Mouse (Mus musculus) heart, adult 2 months (tissue): ENCODE measurements around the gene Mlh1. TPM values are rescaled to one million over a fixed set of nuclear protein-coding genes. Genes with fewer than 3 reads are reported as not detected.

Source experiments
- DNase-seq, 2 experiments: peaks; one replicate each; pipeline ENCODE4 v3.0.0; 2021
- H3K27ac ChIP-seq: fragments of 200-600 bp; 2 replicates; pipeline ENCODE4 v1.8.1; 2022
- H3K27me3 ChIP-seq: fragments of 200-500 bp; 2 replicates; pipeline ENCODE4 v1.6.1; 2012; ENCODE audit warnings: mild to moderate bottlenecking, low read length, inconsistent platforms, mixed read lengths; ENCODE audit not compliant: control insufficient read depth, insufficient read depth
- H3K36me3 ChIP-seq: fragments of 200-500 bp; 2 replicates; pipeline ENCODE4 v1.6.1; 2012; ENCODE audit warnings: low read length, inconsistent platforms; ENCODE audit not compliant: control insufficient read depth, insufficient read depth
- H3K4me1 ChIP-seq: fragments of 200-500 bp; 2 replicates; pipeline ENCODE4 v1.6.1; 2011; ENCODE audit warnings: low read length; ENCODE audit not compliant: control insufficient read depth, insufficient read depth
- H3K4me3 ChIP-seq: fragments of 200-600 bp; 2 replicates; pipeline ENCODE4 v1.8.1; 2022
- H3K79me2 ChIP-seq: fragments of 200-500 bp; replicated peaks from 2 replicates; pipeline ENCODE4 v1.6.1; 2012; ENCODE audit warnings: mild to moderate bottlenecking, inconsistent platforms, low read length, moderate library complexity, mixed read lengths; ENCODE audit not compliant: control insufficient read depth, insufficient read depth
- H3K9ac ChIP-seq: fragments of 200-500 bp; 2 replicates; pipeline ENCODE4 v1.6.1; 2012; ENCODE audit warnings: low read depth, mild to moderate bottlenecking, control low read depth, inconsistent platforms, low read length, mixed read lengths
- CTCF ChIP-seq: fragments of 200-600 bp; IDR thresholded peaks from 2 replicates; pipeline ENCODE4 v1.8.1; 2022; ENCODE audit warnings: antibody characterized with exemption, mild to moderate bottlenecking, moderate library complexity
- EP300 ChIP-seq: fragments of 200-500 bp; IDR thresholded peaks from 2 replicates; pipeline ENCODE4 v1.6.1; 2011; ENCODE audit warnings: low read depth, low read length, control low read depth; ENCODE audit not compliant: insufficient read depth
- POLR2A ChIP-seq: fragments of 200-500 bp; IDR thresholded peaks from 2 replicates; pipeline ENCODE4 v1.6.1; 2011; ENCODE audit warnings: mild to moderate bottlenecking, low read depth, low read length, control low read depth; ENCODE audit not compliant: insufficient read depth
- WGBS: fragments of 180-500 bp; shearing (Covaris S2); methylation state at CpG from one replicate; pipeline ENCODE4 v1.1.7; 2018; 5-methylcytosine and 5-hydroxymethylcytosine counted together
- intact Hi-C: fragments of 180-260 bp; cut with DNase I; formaldehyde crosslinking; loops from one replicate; pipeline ENCODE4 v1.15.1; 2025
- polyA plus RNA-seq: library from polyadenylated mRNA; depleted of rRNA; stranded (reverse); fragments of >200 nt; gene quantifications from 2 replicates; pipeline ENCODE4 v1.2.3, GENCODE M21; 2012
- total RNA-seq, 2 experiments: library from RNA; stranded (reverse); gene quantifications; 2 replicates each; pipeline ENCODE4 v1.2.3; 2021

Mlh1 gene
- total and polyA plus RNA-seq, 3 experiments = 6.1 to 12.6 (median 7.1) TPM

DNA sequence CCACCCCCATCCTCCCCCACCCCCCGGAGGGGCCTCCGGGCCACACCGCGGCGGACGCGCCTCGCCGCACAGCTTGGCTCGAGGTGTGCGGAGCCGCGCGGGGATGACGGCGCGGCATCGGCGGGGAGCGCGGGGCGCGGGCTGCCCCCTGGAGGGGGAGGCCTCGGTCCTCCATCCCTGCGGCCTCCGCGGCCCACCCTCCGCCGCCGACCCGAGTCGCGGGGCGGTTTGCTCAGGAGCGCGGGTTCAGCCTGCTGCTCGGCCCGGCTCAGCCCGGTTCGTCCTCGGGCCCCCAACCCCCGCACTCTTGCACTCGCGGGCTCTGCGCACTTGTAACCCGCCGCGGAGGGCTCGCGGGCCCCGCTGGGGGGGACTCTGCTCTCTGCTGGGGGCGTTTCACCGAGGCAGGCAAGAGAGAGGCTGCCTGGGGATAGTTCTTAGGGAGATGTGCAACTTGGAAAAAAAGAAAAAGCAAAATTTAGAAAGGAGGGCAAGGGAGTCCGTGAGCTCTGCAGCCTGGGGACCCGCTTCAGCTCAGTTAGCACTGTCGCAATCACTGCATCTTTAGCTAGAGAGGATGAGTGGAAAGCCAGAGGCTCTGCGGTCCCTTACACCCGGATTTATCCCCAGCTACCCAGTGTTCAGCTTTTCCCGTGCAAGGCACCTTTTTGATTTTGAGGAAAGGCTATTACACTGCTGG, 41.0 kb upstream of the Mlh1 start:
- WGBS = 2% methylated on average over 57 of the region's 59 CpGs
- no peak for DNase-seq
- Histone ChIP-seq H3K4me3 (peak overlapping the region; percentile 9; the same call in 1 of the 2 replicates), H3K36me3 (no peaks in the 10 kb centered on the region), H3K79me2 (no peaks in the 10 kb centered on the region), H3K27me3 (peaks cover 20% of the 10 kb centered on the region), H3K27ac (no peak overlapping the region), H3K4me1 (no peaks in the 10 kb centered on the region; the same call in 1 of the 2 replicates), H3K9ac (no peak overlapping the region)
- TF ChIP-seq EP300 (no peak), CTCF (no peak), POLR2A (no peak)
- intact Hi-C loops = no loop called here

DNA sequence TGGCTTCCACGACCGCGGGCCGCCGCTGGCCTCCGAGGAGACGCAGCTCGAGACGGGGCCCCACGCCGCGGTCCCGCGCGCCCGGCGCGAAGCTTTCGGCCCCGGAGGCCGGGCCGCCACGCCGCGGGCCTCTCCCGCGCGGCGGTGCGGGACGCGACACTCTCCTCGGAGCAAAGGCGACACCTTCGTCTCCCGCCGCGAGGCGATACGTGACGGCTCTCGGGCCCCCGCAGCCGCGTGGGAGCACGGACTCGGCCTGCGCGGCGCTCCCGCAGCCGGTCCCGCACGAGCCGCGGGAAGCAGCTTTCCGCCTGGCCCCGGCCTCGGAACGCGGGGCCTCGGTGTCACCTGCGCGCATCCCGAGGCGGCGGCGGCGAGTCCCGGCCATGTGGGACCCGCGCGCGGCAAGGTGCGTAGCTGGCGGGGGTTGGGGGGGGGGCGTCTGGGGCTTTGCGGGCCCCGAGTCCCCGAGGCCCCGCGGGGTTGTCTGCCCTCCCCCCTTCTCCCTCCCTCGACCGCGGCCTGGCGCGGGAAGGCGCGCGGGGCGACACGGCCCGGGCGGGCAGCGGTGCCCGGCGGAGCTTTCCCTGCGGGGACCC, 40.4 kb upstream of the Mlh1 start:
- H3K79me2 ChIP-seq = no peaks in the 10 kb centered on the region
- peaks cover 20% of the 10 kb centered on the region for H3K27me3 ChIP-seq
- no peak for DNase-seq
- no peaks in the 10 kb centered on the region; the same call in 1 of the 2 replicates for H3K4me1 ChIP-seq
- no peak for TF ChIP-seq CTCF
- no peak for TF ChIP-seq POLR2A
- no peak for TF ChIP-seq EP300
- no peaks in the 10 kb centered on the region for H3K36me3 ChIP-seq
- no peak overlapping the region for H3K9ac ChIP-seq
- intact Hi-C loops = no loop called here
- WGBS = 2% methylated on average over 82 of the region's 98 CpGs
- H3K27ac ChIP-seq = no peak overlapping the region
- H3K4me3 ChIP-seq = no peak overlapping the region

DNA sequence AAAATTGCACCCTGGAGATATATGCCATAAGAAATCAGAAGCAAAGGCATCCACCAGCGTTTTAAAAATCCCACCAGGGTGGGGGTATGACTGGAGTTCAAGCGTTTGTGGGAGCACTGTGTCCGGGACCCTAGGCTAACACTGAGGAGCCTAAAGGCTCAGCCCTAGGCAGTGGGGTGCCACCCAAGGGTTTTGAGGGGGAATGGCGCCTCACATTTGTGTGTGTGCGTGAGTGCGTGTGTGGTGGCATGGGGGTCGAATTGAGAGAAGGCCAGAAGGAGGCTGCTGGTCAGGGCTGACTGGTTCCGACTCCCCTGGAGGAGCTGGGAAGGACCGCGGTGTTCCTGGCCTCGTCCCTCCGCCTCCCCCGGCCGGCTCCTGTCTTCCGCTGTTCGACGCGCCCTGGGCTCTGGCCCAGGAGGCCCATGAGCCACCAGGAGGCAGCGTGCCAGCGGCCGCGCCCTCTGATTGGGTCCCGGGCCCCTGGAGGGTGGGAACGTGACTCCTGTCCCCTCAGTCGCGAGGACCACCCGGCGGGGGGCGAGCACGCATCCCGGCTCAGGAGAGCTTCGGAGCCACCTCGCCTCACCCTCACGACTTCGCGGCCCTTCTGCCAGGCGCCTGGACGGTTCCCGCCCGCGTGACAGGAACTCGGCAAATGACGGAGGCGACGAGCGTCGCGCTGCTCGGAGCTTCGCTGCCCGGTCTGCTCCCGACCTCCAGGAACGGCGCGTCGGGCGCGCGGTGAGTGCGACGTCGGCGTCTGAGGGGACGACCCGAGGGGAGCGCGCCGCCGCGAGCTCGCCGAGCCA, 39.6 kb upstream of the Mlh1 start, which contains the start of gene Trank1:
Gene Trank1 (plus strand): TSS at position 709 of the 812 bp plus-strand sequence.
- H3K27me3 ChIP-seq = peaks cover 20% of the 10 kb centered on the region
- H3K4me3 ChIP-seq = peak within 1 kb of the TSS; percentile 9; the same call in 1 of the 2 replicates
- H3K9ac ChIP-seq = no peak within 1 kb of the TSS
- 10% methylated on average over 72 of the region's 72 CpGs for WGBS
- DNase-seq = no peak
- TF ChIP-seq CTCF (no peak), EP300 (no peak), POLR2A (no peak)
- H3K4me1 ChIP-seq = no peaks in the 10 kb centered on the region; the same call in 1 of the 2 replicates
- H3K27ac ChIP-seq = no peak within 1 kb of the TSS
- intact Hi-C loops = no loop called here
- H3K79me2 ChIP-seq = no peaks in the 10 kb centered on the region
- no peaks in the 10 kb centered on the region for H3K36me3 ChIP-seq

DNA sequence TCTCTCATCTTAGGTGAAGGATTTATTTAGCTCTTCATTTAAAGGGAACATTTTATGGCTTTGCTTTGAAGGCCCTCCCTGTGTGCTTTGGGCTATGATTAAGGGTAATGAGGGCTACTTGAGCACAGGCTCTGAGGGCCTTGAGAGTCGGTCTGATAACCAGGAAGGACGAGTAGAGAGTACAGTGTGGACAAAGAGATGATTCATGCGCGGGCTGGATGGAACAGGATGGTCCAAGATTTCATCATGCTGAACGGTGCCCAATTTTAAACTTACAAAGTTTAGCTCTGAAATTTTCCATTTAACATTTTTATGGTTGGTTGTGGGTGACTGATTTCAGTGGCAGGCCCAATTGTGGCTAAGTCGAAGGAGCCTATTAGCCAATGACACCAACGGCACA, 34.6 kb upstream of the Mlh1 start:
- H3K9ac ChIP-seq = no peak overlapping the region
- DNase-seq = no peak
- TF ChIP-seq EP300 (no peak), POLR2A (no peak), CTCF (no peak)
- no peak overlapping the region for H3K4me3 ChIP-seq
- H3K27me3 ChIP-seq = peaks cover 2% of the 10 kb centered on the region
- H3K79me2 ChIP-seq = no peaks in the 10 kb centered on the region
- WGBS = 77% methylated on average over 7 of the region's 7 CpGs
- no peaks in the 10 kb centered on the region for H3K36me3 ChIP-seq
- H3K4me1 ChIP-seq = no peaks in the 10 kb centered on the region
- intact Hi-C loops = no loop called here
- H3K27ac ChIP-seq = no peak overlapping the region

DNA sequence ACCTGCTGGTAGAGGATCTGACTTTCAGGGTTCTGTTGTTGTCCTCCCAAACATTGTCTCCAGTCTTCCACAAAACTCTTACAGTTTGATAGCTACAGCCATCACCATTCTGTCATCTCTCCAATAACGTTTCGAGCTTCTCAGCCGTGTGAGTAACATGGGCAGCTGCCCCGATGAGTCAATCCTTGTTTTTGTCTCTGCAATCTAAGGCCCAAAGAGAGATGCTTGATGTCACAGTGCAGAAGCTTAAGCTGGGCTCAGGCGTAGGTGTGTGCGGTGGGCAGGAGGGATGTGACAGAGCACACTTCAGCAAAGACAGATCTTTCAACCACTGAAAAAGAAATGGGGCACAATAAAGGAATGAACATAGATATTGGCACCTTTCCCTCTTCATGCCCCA, 32.4 kb upstream of the Mlh1 start:
- TF ChIP-seq EP300 (no peak), POLR2A (no peak), CTCF (no peak)
- intact Hi-C loops = no loop called here
- Histone ChIP-seq H3K36me3 (no peaks in the 10 kb centered on the region), H3K9ac (no peak overlapping the region), H3K4me1 (no peaks in the 10 kb centered on the region), H3K4me3 (no peak overlapping the region), H3K27ac (no peak overlapping the region), H3K79me2 (no peaks in the 10 kb centered on the region), H3K27me3 (no peaks in the 10 kb centered on the region)
- DNase-seq = no peak
- WGBS = 86% methylated on average over 6 of the region's 6 CpGs
